ENCODE assay signal across 26 mouse cellular contexts in the genomic region with DNA sequence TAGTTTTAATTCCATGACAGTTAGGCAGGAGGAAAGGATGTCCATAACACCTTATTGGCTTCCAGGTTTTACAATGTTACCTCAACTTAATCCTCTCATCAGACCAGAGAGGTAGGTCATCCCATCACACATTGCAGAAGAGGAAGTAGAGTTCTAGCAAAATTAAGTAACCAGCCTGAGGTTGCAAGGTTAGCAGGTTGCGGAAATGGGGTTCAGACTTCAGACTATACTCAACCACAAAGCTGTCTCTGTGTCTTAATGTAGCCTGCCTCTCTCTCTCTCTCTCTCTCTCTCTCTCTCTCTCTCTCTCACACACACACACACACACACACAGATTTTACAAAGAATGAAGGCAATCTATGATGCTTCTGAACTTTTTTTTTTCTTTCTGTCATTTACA. TPM values are rescaled to one million over a fixed set of nuclear protein-coding genes. Genes with fewer than 3 reads are reported as not detected.
DNase-seq lines count a peak whose midpoint lies in the region; ATAC-seq lines count a peak whose summit lies in the region.
"Had no signal": no experiment of that assay in that cellular context is flagged by ENCODE, and none has a peak within 500 bp of the region (broad histone marks: within the 10 kb centered on the region; RNA-seq: fewer than 3 reads in every experiment).

No protein-coding gene starts in this region.

- ATAC-seq in megakaryocyte progenitor cell, adult 5-6 weeks (replicated peaks; ENCODE audit: poor library complexity) = peak; percentile 90
- ATAC-seq: forebrain, postnatal 0 days; intestine, embryonic 15.5 days had no signal

- peak; percentile 45 for DNase-seq in thymus, postnatal 0 days (ENCODE audit: low spot score)
- DNase-seq in thymus, postnatal 10 days (ENCODE audit: low spot score in 2 of 2) = no peak
- peak; percentile 25 for DNase-seq in c-Kit-positive CD71-negative TER-119-negative erythroid progenitor cells, embryonic 14.5 days (ENCODE audit: low read depth)
- no peak for DNase-seq in right cerebral cortex, postnatal 36 days (ENCODE audit: low spot score in 2 of 2)
- DNase-seq in ovary, postnatal 36 days (ENCODE audit: low spot score) = no peak
- no peak for DNase-seq in adrenal gland, postnatal 14 days
- DNase-seq: cerebellum, postnatal 10 days; embryo, embryonic 11 days; forebrain, postnatal 0 days; gastrocnemius, postnatal 36 days; heart, postnatal 14 days; kidney, postnatal 4 days; spleen, adult 18-20 months; thymus, adult 2 months had no signal

RNA-seq across cellular contexts. Expression of a gene that starts 4.2 kb away (rescaled TPM):
- 1.8 and 2.1 TPM in 2 replicates for polyA plus RNA-seq in thymus, postnatal 0 days (2015; fragmentation: Nextera tagmentation; extraction: Ambion mirVana)
- total RNA-seq in megakaryocyte progenitor cell, adult 5-6 weeks (2015) = not detected in 2 replicates
- total RNA-seq in megakaryocyte progenitor cell, adult 5-6 weeks (2017) = not detected in 2 replicates
- total RNA-seq in adrenal gland, postnatal 14 days (2021) = 0.26 and 0.60 TPM in 2 replicates
- total RNA-seq: gastrocnemius, postnatal 36 days; MEL had no signal
- polyA plus RNA-seq: embryonic facial prominence, embryonic 14.5 days; heart, embryonic 12.5 days; kidney, embryonic 14.5 days had no signal

RNA-seq across cellular contexts. Expression of a gene that starts 16.9 kb away (rescaled TPM):
- polyA plus RNA-seq in thymus, postnatal 0 days (2015; fragmentation: Nextera tagmentation; extraction: Ambion mirVana) = 29.6 and 40.8 TPM in 2 replicates
- total RNA-seq in megakaryocyte progenitor cell, adult 5-6 weeks (2015) = 89.0 and 91.6 TPM in 2 replicates
- total RNA-seq in megakaryocyte progenitor cell, adult 5-6 weeks (2017) = 58.9 and 59.7 TPM in 2 replicates
- 9.3 and 10.4 TPM in 2 replicates for total RNA-seq in adrenal gland, postnatal 14 days (2021)

RNA-seq across cellular contexts. Expression of a gene that starts 57.0 kb away (rescaled TPM):
- 1.0 and 1.1 TPM in 2 replicates for polyA plus RNA-seq in thymus, postnatal 0 days (2015; fragmentation: Nextera tagmentation; extraction: Ambion mirVana)
- 1.4 and 1.8 TPM in 2 replicates for total RNA-seq in megakaryocyte progenitor cell, adult 5-6 weeks (2015)
- total RNA-seq in megakaryocyte progenitor cell, adult 5-6 weeks (2017) = 0.37 and 0.96 TPM in 2 replicates
- 0.26 and 0.74 TPM in 2 replicates for total RNA-seq in adrenal gland, postnatal 14 days (2021)
- total RNA-seq: forebrain, postnatal 0 days; gastrocnemius, postnatal 36 days; layer of hippocampus, postnatal 25 days; left cerebral cortex, postnatal 25 days; midbrain, postnatal 0 days had no signal
- polyA plus RNA-seq: hindbrain, embryonic 13.5 days; kidney, embryonic 14.5 days; midbrain, embryonic 10.5 days; neural tube, embryonic 12.5 days had no signal

Comparison
In these comparisons a context has a peak if more than half of its experiments do, and no peak if none do; other contexts are left out.
1. DNase-seq: peak in thymus, postnatal 0 days (single experiment) and c-Kit-positive CD71-negative TER-119-negative erythroid progenitor cells, embryonic 14.5 days (single experiment); none in thymus, postnatal 10 days (0 of 2), right cerebral cortex, postnatal 36 days (0 of 2), ovary, postnatal 36 days (single experiment) and adrenal gland, postnatal 14 days (single experiment).